Mouse (Mus musculus) neural tube, embryonic 11.5 days (tissue): Measurements from ENCODE around the gene Trim63. TPM values are rescaled to one million over a fixed set of nuclear protein-coding genes. Genes with fewer than 3 reads are reported as not detected.
"Not testable (repeated sequence)": the region's sequence is repeated elsewhere in the genome, so short reads cannot be mapped to it uniquely, and the experiment has no call there.

Source experiments
- ATAC-seq: fragments of 200-750 bp; cut with Nextera tagmentation; 2 replicates; pipeline ENCODE4 v1.8.0; 2017; ENCODE audit warnings: moderate number of reproducible peaks, mild to moderate bottlenecking, moderate TSS enrichment, moderate library complexity; ENCODE audit not compliant: insufficient read depth, low FRiP score, low TSS enrichment
- DNase-seq: peaks from one replicate; pipeline ENCODE4 v3.0.0-alpha.2; 2015; ENCODE audit warnings: low spot score
- H3K27ac ChIP-seq: fragments of 300-500 bp; sonication (generic); 2 replicates; pipeline ENCODE4 v1.5.1; 2014; ENCODE audit warnings: low read depth, mild to moderate bottlenecking, low read length
- H3K27me3 ChIP-seq: fragments of 300-500 bp; sonication (generic); 2 replicates; pipeline ENCODE4 v1.6.1; 2014; ENCODE audit warnings: mild to moderate bottlenecking, low read length, mixed read lengths; ENCODE audit not compliant: control insufficient read depth, insufficient read depth
- H3K36me3 ChIP-seq: fragments of 300-500 bp; sonication (generic); 2 replicates; pipeline ENCODE4 v1.6.1; 2014; ENCODE audit warnings: mild to moderate bottlenecking, low read length, moderate library complexity, mixed read lengths; ENCODE audit not compliant: control insufficient read depth, insufficient read depth
- H3K4me1 ChIP-seq: fragments of 300-500 bp; sonication (generic); 2 replicates; pipeline ENCODE4 v1.6.1; 2014; ENCODE audit warnings: low read length, mixed read lengths; ENCODE audit not compliant: control insufficient read depth, insufficient read depth
- H3K4me2 ChIP-seq: fragments of 300-500 bp; sonication (generic); 2 replicates; pipeline ENCODE4 v1.6.1; 2014; ENCODE audit warnings: low read depth, mild to moderate bottlenecking, moderate library complexity
- H3K4me3 ChIP-seq: fragments of 300-500 bp; sonication (generic); 2 replicates; pipeline ENCODE4 v1.5.1; 2014; ENCODE audit warnings: low read depth, low read length
- H3K9ac ChIP-seq: fragments of 300-500 bp; sonication (generic); 2 replicates; pipeline ENCODE4 v1.6.1; 2014; ENCODE audit warnings: mild to moderate bottlenecking, low read length
- H3K9me3 ChIP-seq: fragments of 300-500 bp; sonication (generic); 2 replicates; pipeline ENCODE4 v1.6.1; 2016; ENCODE audit warnings: low read length; ENCODE audit not compliant: control insufficient read depth
- WGBS: fragments of 180-500 bp; shearing (Covaris S2); extraction: QIAGEN DNeasy Blood & Tissue Kit; methylation state at CpG from one replicate; pipeline ENCODE4 v1.1.7; 2014; 5-methylcytosine and 5-hydroxymethylcytosine counted together
- polyA plus RNA-seq: library from polyadenylated mRNA; unstranded; fragments of >200 nt; fragmentation: Nextera tagmentation; extraction: Ambion mirVana; gene quantifications from 2 replicates; pipeline ENCODE4 v1.2.1, GENCODE M21; 2014

Trim63 gene
- polyA plus RNA-seq, 1 experiment from 2014 or later, result 1.6 TPM

DNA sequence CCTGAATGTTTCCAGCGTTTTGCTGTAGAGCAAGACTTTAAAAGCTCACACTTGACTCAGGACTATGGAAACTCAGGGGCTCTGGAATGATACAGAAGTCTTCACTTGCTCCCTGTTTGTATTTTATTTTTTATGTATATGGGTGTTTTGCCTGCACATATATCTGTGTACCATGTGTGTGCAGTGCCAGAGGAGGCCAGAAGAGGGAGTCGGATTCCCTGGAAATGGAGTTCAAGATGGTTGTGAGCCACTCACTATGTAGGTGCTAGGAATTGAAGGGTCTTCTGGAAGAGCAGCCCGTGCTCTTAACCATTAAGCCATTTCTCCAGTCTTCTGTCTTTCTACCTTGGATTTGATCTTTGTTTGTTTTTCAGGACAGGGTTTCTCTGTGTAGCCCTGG, 6.6 kb downstream of the Trim63 start:
- ATAC-seq, result no peak
- 73% methylated on average over 3 of the region's 3 CpGs for WGBS
- no peaks in the 10 kb centered on the region for H3K27me3 ChIP-seq
- no peak for DNase-seq
- no peak overlapping the region for H3K9ac ChIP-seq
- no peak overlapping the region for H3K4me3 ChIP-seq
- H3K4me1 ChIP-seq, result no peaks in the 10 kb centered on the region
- no peak overlapping the region for H3K27ac ChIP-seq
- no peak overlapping the region for H3K4me2 ChIP-seq
- no peaks in the 10 kb centered on the region for H3K9me3 ChIP-seq
- no peaks in the 10 kb centered on the region for H3K36me3 ChIP-seq

GRCm38 (mm10) chr4:134324655-134325054, 9.7 kb downstream of the Trim63 start:
- no peak overlapping the region for H3K9ac ChIP-seq
- no peak overlapping the region for H3K4me2 ChIP-seq
- no peaks in the 10 kb centered on the region for H3K9me3 ChIP-seq
- no peaks in the 10 kb centered on the region for H3K27me3 ChIP-seq
- no peak for DNase-seq
- no peak overlapping the region for H3K4me3 ChIP-seq
- 82% methylated on average over 5 of the region's 5 CpGs for WGBS
- no peaks in the 10 kb centered on the region for H3K36me3 ChIP-seq
- ATAC-seq, result no peak
- no peak overlapping the region for H3K27ac ChIP-seq
- H3K4me1 ChIP-seq, result no peaks in the 10 kb centered on the region

DNA sequence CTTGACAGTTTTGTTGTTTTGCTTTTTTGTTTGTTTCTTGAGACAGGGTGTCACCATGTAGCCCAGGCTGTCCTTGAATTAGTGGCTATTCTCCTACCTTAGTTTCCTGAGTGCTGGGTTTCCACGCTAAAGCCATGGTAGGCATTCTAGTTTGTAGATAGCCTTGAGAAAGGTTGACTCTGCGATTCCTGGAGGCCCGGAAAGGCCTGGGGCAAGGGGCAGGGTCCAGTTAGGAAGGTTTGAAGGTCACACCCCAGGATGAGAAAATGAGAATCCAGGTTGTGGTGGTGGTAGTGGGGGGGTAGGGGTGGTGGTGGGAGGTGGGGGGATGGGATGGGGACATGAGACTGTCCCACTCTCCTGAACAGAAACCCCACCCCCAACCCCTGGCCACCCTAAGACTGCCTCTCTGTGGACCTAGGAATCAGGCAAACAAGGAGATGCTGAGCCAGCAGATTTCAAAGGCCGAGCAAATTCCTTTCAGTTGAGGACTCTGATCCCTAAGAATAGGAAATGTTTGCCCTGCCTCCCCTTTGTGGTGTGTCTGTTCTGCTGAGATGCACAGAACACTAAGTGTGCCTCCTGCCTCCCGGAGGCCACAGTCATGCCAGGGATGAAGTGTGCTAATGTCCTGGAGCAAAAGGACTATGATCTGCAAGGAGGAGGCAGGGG, 12.1 kb downstream of the Trim63 start:
- DNase-seq, result peak; percentile 5
- Histone ChIP-seq H3K27ac (no peak overlapping the region), H3K36me3 (no peaks in the 10 kb centered on the region), H3K4me3 (no peak overlapping the region), H3K4me1 (no peaks in the 10 kb centered on the region), H3K9ac (no peak overlapping the region), H3K4me2 (no peak overlapping the region), H3K9me3 (no peaks in the 10 kb centered on the region), H3K27me3 (no peaks in the 10 kb centered on the region)
- no peak for ATAC-seq
- WGBS, result 79% methylated on average over 5 of the region's 5 CpGs

- H3K4me3 ChIP-seq, result no peak overlapping the region
- no peak overlapping the region for H3K4me2 ChIP-seq
- H3K27ac ChIP-seq, result no peak overlapping the region
- no peaks in the 10 kb centered on the region for H3K9me3 ChIP-seq
- WGBS, result 59% methylated on average over 8 of the region's 8 CpGs
- no peaks in the 10 kb centered on the region for H3K27me3 ChIP-seq
- ATAC-seq (no peak), DNase-seq (no peak)
- no peaks in the 10 kb centered on the region for H3K36me3 ChIP-seq
- H3K4me1 ChIP-seq, result no peaks in the 10 kb centered on the region
- no peak overlapping the region for H3K9ac ChIP-seq
Observed at GRCm38 (mm10) chr4:134328151-134328550, 13.2 kb downstream of the Trim63 start.

GRCm38 (mm10) chr4:134328832-134329231, 13.9 kb downstream of the Trim63 start:
- no peak overlapping the region for H3K9ac ChIP-seq
- no peak for ATAC-seq

DNA sequence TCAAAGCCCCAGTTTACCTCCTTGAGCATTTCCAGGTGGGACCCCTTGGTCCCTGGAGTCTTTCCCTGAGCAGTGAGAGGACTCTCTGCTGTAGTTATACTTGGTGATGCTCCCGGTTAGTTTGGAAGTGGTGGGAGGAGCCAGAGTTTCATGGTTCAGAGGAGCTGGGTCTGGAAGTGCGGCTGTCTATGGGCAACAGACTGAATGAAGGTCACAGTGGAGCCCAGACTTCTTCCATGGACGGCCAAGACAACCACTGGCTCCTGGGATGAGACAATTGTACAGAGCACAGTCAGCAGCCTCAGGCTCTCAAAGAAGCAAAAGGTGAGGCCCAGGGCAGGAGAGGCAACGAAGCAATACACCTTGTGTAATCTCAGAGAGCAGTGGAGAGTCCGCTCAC, 15.4 kb downstream of the Trim63 start:
- no peak overlapping the region for H3K4me2 ChIP-seq
- H3K36me3 ChIP-seq, result no peaks in the 10 kb centered on the region
- ATAC-seq (no peak), DNase-seq (no peak)
- no peak overlapping the region for H3K4me3 ChIP-seq
- no peaks in the 10 kb centered on the region for H3K27me3 ChIP-seq
- no peak overlapping the region for H3K27ac ChIP-seq
- H3K9ac ChIP-seq, result no peak overlapping the region
- H3K9me3 ChIP-seq, result no peaks in the 10 kb centered on the region
- WGBS, result 73% methylated on average over 5 of the region's 5 CpGs
- H3K4me1 ChIP-seq, result no peaks in the 10 kb centered on the region

More at GRCm38 (mm10) chr4:134328832-134329231, 13.9 kb downstream of the Trim63 start:
- DNase-seq, result no peak
- no peaks in the 10 kb centered on the region for H3K4me1 ChIP-seq
- no peaks in the 10 kb centered on the region for H3K9me3 ChIP-seq
- no peaks in the 10 kb centered on the region for H3K27me3 ChIP-seq
- no peak overlapping the region for H3K4me2 ChIP-seq
- H3K27ac ChIP-seq, result no peak overlapping the region
- H3K4me3 ChIP-seq, result no peak overlapping the region
- H3K36me3 ChIP-seq, result no peaks in the 10 kb centered on the region
- 85% methylated on average over 8 of the region's 8 CpGs for WGBS

GRCm38 (mm10) chr4:134341231-134341630, 26.3 kb downstream of the Trim63 start:
- not testable (repeated sequence) for H3K4me3 ChIP-seq, H3K9me3 ChIP-seq, DNase-seq, H3K4me1 ChIP-seq, H3K36me3 ChIP-seq, H3K4me2 ChIP-seq, ATAC-seq, H3K9ac ChIP-seq, H3K27ac ChIP-seq
- 76% methylated on average over 6 of the region's 6 CpGs for WGBS
- peaks cover 36% of the 10 kb centered on the region for H3K27me3 ChIP-seq

- DNase-seq (no peak), ATAC-seq (no peak)
- Histone ChIP-seq H3K27me3 (peaks cover 36% of the 10 kb centered on the region), H3K9ac (no peak overlapping the region), H3K27ac (no peak overlapping the region), H3K9me3 (no peaks in the 10 kb centered on the region), H3K4me3 (no peak overlapping the region), H3K4me1 (0 out of 2 replicates have a peak, but pooled peaks cover 5% of the 10 kb centered on the region), H3K36me3 (no peaks in the 10 kb centered on the region), H3K4me2 (no peak overlapping the region)
- WGBS, result 43% methylated on average over 11 of the region's 11 CpGs
Observed at GRCm38 (mm10) chr4:134342213-134342779, 27.4 kb downstream of the Trim63 start.
